Mouse (Mus musculus) erythroblast, embryonic 14.5 days (primary cell): Measurements from ENCODE around the gene Bmpr1a.

Source experiments
- GATA1 ChIP-seq: IDR thresholded peaks from 2 replicates; pipeline ENCODE4 v1.6.1; 2012; ENCODE audit warnings: low read length, inconsistent platforms, mixed read lengths
- TAL1 ChIP-seq: IDR thresholded peaks from 3 replicates; pipeline ENCODE4 v1.6.1; 2012; ENCODE audit warnings: low read length, inconsistent platforms, mixed read lengths

GRCm38 (mm10) chr14:34522701-34523100, 19.6 kb upstream of the Bmpr1a start, which contains the start of gene 9230112D13Rik:
- TF ChIP-seq GATA1 (no peak), TAL1 (no peak)
